Mouse (Mus musculus): ENCODE results near the gene Akt1s1. TPM values are rescaled to one million over a fixed set of nuclear protein-coding genes. Genes with fewer than 3 reads are reported as not detected.
A peak's percentile ranks its signal among the peaks of the same experiment; 100 is the strongest.

Akt1s1 gene
- polyA plus RNA-seq, 1 experiment from 2014 or later, result 89.4 TPM

DNA sequence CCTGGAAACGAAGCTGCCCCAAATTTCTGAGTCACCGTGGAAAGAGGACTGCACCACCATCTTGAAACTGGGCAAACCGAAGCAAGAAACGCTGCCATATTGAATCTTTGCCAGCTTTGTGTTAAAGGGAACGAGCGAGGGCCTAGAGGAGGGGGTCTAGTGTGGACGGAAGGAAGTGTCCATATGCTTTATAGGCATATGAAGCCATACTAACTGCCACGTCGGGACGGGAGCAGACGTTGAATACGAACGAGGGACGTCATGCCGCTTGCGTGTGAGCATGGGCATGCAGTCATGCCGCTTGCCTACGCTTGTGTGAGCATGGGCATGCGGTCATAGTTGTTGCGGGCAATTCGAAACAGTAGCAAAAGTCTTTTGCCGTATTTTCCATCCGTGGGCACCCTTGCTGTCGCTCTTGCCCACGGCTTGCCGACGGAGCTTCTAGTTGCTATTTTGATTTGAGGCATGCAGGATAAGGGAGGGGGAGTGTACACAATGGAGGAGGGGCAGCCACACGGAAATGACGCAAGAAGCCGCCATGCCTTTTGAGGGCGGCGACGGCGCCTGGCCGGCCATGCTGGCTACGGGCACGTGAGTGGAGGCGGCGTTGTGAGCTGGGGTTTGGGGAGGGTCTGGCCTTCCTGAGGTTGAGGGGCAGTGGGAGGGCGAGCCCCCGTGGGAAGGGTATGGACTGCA is 773 bp downstream of the Akt1s1 start:
- 1% methylated on average over 41 of the region's 41 CpGs for WGBS
- Histone ChIP-seq H3K4me2 (replicated peaks; ENCODE audit: low read depth, low read length) (peak overlapping the region; percentile 88), H3K9me3 (ENCODE audit: low read length) (no peaks in the 10 kb centered on the region), H3K4me1 (ENCODE audit: insufficient read depth, low read depth, low read length) (peaks cover 20% of the 10 kb centered on the region; the same call in 1 of the 2 replicates), H3K27me3 (replicated peaks; ENCODE audit: insufficient read depth, low read length) (no peaks in the 10 kb centered on the region), H3K4me3 (ENCODE audit: low read depth, low read length) (peak overlapping the region; percentile 82), H3K9ac (replicated peaks; ENCODE audit: low read depth) (peak overlapping the region; percentile 76), H3K36me3 (ENCODE audit: insufficient read depth, low read length) (peaks cover 21% of the 10 kb centered on the region), H3K27ac (ENCODE audit: low read length) (peak overlapping the region; percentile 98)
- DNase-seq (ENCODE audit: low spot score) (peak; percentile 98), ATAC-seq (peak; percentile 69)
- TF ChIP-seq EP300 (IDR thresholded peaks at IDR 0.05), result peak; percentile 58
- no peak for TF ChIP-seq CTCF (IDR thresholded peaks at IDR 0.05)

DNA sequence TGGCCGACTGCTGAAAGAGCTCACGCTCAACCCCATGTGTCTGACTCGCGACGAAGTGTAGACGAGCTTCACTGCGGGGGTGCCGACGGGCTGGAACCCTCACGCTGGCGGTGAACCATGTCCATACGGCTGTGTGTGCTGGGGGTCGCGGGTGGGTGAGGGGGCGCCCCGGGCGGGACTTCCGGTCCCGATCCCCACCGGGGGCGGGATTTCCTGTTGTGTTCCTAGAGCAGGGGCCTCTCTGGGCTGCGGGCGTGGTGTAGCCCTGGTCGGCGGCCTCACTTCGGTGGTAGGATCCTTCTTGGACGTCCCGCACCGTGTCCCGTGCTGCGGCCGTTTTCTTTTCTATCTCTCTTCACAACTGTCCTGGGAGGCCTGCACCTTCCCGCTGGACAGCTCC is 1.4 kb downstream of the Akt1s1 start:
- H3K4me1 ChIP-seq (ENCODE audit: insufficient read depth, low read depth, low read length), result peaks cover 24% of the 10 kb centered on the region
- under 1% methylated on average over 33 of the region's 33 CpGs for WGBS
- peak overlapping the region; percentile 82 for H3K4me3 ChIP-seq (ENCODE audit: low read depth, low read length)
- H3K27me3 ChIP-seq (replicated peaks; ENCODE audit: insufficient read depth, low read length), result no peaks in the 10 kb centered on the region
- peaks cover 16% of the 10 kb centered on the region for H3K36me3 ChIP-seq (ENCODE audit: insufficient read depth, low read length)
- no peak for TF ChIP-seq EP300 (IDR thresholded peaks at IDR 0.05)
- TF ChIP-seq CTCF (IDR thresholded peaks at IDR 0.05), result no peak
- ATAC-seq (peak; percentile 27), DNase-seq (ENCODE audit: low spot score) (peak; percentile 87)
- H3K9ac ChIP-seq (replicated peaks; ENCODE audit: low read depth), result peak overlapping the region; percentile 76
- peak overlapping the region; percentile 88 for H3K4me2 ChIP-seq (replicated peaks; ENCODE audit: low read depth, low read length)
- H3K27ac ChIP-seq (ENCODE audit: low read length), result peak overlapping the region; percentile 98
- no peaks in the 10 kb centered on the region for H3K9me3 ChIP-seq (ENCODE audit: low read length)

GRCm38 (mm10) chr7:44850789-44851624 is 2.2 kb downstream of the Akt1s1 start:
- Histone ChIP-seq H3K4me1 (ENCODE audit: insufficient read depth, low read depth, low read length) (peaks cover 28% of the 10 kb centered on the region), H3K9me3 (ENCODE audit: low read length) (no peaks in the 10 kb centered on the region), H3K4me2 (replicated peaks; ENCODE audit: low read depth, low read length) (peak overlapping the region; percentile 88), H3K9ac (replicated peaks; ENCODE audit: low read depth) (peak overlapping the region; percentile 76), H3K27me3 (replicated peaks; ENCODE audit: insufficient read depth, low read length) (no peaks in the 10 kb centered on the region), H3K27ac (ENCODE audit: low read length) (peak overlapping the region; percentile 98), H3K36me3 (ENCODE audit: insufficient read depth, low read length) (peaks cover 7% of the 10 kb centered on the region), H3K4me3 (ENCODE audit: low read depth, low read length) (peak overlapping the region; percentile 82)
- WGBS, result 72% methylated on average over 8 of the region's 8 CpGs
- ATAC-seq (no peak), DNase-seq (ENCODE audit: low spot score) (no peak)
- TF ChIP-seq EP300 (IDR thresholded peaks at IDR 0.05) (no peak), CTCF (IDR thresholded peaks at IDR 0.05) (no peak)

- no peak overlapping the region for H3K4me2 ChIP-seq (replicated peaks; ENCODE audit: low read depth, low read length)
- no peak for ATAC-seq
- no peaks in the 10 kb centered on the region; the same call in 1 of the 2 replicates for H3K36me3 ChIP-seq (ENCODE audit: insufficient read depth, low read length)
- H3K27me3 ChIP-seq (replicated peaks; ENCODE audit: insufficient read depth, low read length), result no peaks in the 10 kb centered on the region
- H3K4me1 ChIP-seq (ENCODE audit: insufficient read depth, low read depth, low read length), result peaks cover 32% of the 10 kb centered on the region
- H3K9ac ChIP-seq (replicated peaks; ENCODE audit: low read depth), result no peak overlapping the region
- no peak for DNase-seq (ENCODE audit: low spot score)
- H3K4me3 ChIP-seq (ENCODE audit: low read depth, low read length), result no peak overlapping the region
- no peak overlapping the region for H3K27ac ChIP-seq (ENCODE audit: low read length)
- no peaks in the 10 kb centered on the region for H3K9me3 ChIP-seq (ENCODE audit: low read length)
- TF ChIP-seq CTCF (IDR thresholded peaks at IDR 0.05) (no peak), EP300 (IDR thresholded peaks at IDR 0.05) (no peak)
- 88% methylated on average over 12 of the region's 12 CpGs for WGBS
These were observed 2.9 kb downstream of the Akt1s1 start for GRCm38 (mm10) chr7:44851625-44852234.

DNA sequence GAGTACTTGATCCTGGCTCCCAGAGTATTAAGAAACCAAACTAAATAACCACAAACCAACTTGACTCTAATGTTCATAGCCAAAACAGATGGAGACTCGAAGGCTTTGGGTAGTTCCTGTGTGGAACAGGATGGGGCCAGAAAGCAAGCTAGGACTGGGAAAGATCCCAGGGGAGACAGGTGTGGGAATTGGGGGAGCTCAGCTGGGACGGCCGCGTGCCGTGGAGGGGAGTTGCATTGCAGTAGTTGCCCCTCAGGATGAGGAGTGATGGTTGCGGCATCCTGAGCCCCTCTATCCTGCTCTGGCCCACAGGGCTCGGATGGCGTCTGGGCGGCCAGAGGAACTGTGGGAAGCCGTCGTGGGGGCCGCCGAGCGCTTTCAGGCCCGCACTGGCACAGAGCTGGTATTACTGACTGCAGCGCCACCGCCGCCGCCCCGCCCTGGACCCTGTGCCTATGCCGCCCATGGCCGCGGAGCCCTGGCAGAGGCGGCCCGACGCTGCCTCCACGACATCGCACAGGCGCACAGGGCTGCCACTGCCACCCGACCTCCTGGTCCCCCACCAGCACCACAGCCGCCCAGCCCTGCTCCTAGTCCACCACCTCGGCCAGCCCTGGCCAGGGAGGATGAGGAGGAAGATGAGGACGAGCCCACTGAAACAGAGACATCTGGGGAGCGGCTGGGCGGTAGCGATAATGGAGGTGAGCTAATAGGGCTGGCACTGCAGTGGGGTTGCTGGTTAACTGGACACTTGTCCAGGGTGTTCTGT is 3.7 kb downstream of the Akt1s1 start:
- no peaks in the 10 kb centered on the region for H3K9me3 ChIP-seq (ENCODE audit: low read length)

More for the DNA sequence above, 3.7 kb downstream of the Akt1s1 start:
- Histone ChIP-seq H3K9ac (replicated peaks; ENCODE audit: low read depth) (no peak overlapping the region), H3K27ac (ENCODE audit: low read length) (no peak overlapping the region), H3K4me2 (replicated peaks; ENCODE audit: low read depth, low read length) (no peak overlapping the region), H3K4me3 (ENCODE audit: low read depth, low read length) (no peak overlapping the region), H3K36me3 (ENCODE audit: insufficient read depth, low read length) (no peaks in the 10 kb centered on the region), H3K27me3 (replicated peaks; ENCODE audit: insufficient read depth, low read length) (no peaks in the 10 kb centered on the region), H3K4me1 (ENCODE audit: insufficient read depth, low read depth, low read length) (peaks cover 31% of the 10 kb centered on the region)
- TF ChIP-seq EP300 (IDR thresholded peaks at IDR 0.05), result no peak
- TF ChIP-seq CTCF (IDR thresholded peaks at IDR 0.05), result no peak
- WGBS, result 90% methylated on average over 36 of the region's 36 CpGs
- ATAC-seq, result no peak
- no peak for DNase-seq (ENCODE audit: low spot score)

Measured in lung, postnatal 0 days (tissue).